Mouse (Mus musculus): ENCODE data around the gene Ifnlr1. TPM values are rescaled to one million over a fixed set of nuclear protein-coding genes. Genes with fewer than 3 reads are reported as not detected.
A peak's percentile ranks its signal among the peaks of the same experiment; 100 is the strongest.

Ifnlr1 gene
- total RNA-seq, 1 experiment, result 3.3 TPM

DNA sequence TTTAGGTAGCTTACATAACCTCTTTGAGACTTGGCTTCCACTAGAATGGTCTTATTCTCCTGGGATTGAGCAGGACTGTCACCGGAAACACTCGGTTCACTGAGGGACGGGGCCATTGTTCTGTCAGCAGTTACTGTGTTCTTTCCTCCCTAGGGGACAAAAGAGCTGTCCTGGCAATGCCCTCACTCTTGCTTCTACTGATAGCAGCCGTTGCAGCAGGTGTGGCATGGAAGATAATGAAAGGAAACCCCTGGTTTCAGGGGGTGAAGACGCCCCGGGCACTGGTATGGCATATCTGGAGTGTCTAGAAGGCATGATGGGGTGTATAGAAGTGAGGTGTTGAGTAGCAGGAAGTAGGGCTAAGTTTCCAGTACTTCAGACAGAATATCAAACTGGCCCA lies 17.9 kb downstream of the Ifnlr1 start:
- H3K27ac ChIP-seq (ENCODE audit: insufficient read depth, low read depth, low read length, poor library complexity, severe bottlenecking), result no peak overlapping the region
- in situ Hi-C loops (cut with MboI; ENCODE audit: low sequenced_read_pairs in 2 of 2, unreplicated experiment in 2 of 2), result no loop called here
- TF ChIP-seq HCFC1 (IDR thresholded peaks at IDR 0.05; ENCODE audit: borderline replicate concordance, insufficient read depth, low read length), result no peak
- no peak for TF ChIP-seq MAFK (IDR thresholded peaks at IDR 0.05; ENCODE audit: insufficient read depth, low read depth, low read length)
- TF ChIP-seq ZC3H11A (IDR thresholded peaks at IDR 0.05; ENCODE audit: borderline replicate concordance, low read depth, low read length), result no peak
- no peak for TF ChIP-seq ZNF384 (IDR thresholded peaks at IDR 0.05; ENCODE audit: low read depth, low read length)
- TF ChIP-seq CHD2 (IDR thresholded peaks at IDR 0.05; ENCODE audit: low read depth, low read length), result no peak

GRCm38 (mm10) chr4:135706045-135706444 lies 20.0 kb downstream of the Ifnlr1 start:
- H3K9me3 ChIP-seq (ENCODE audit: control insufficient read depth, insufficient read depth, low read depth, low read length), result no peaks in the 10 kb centered on the region
- in situ Hi-C loops (cut with MboI; ENCODE audit: low sequenced_read_pairs in 2 of 2, unreplicated experiment in 2 of 2), result no loop called here
- no peak overlapping the region for H3K27ac ChIP-seq (ENCODE audit: insufficient read depth, low read depth, low read length, poor library complexity, severe bottlenecking)
- no peak overlapping the region for H3K4me3 ChIP-seq (ENCODE audit: insufficient read depth in 1 of 2, low read depth in 1 of 2, low read length in 2 of 2, poor library complexity in 1 of 2, severe bottlenecking in 1 of 2)
- H3K4me1 ChIP-seq (ENCODE audit: control insufficient read depth in 2 of 2, insufficient read depth in 2 of 2, low read length in 2 of 2, poor library complexity in 1 of 2), result peaks cover 0 to 3% of the 10 kb centered on the region in 2 experiments; a peak in 1 of 4 replicates
- TF ChIP-seq ZC3H11A (IDR thresholded peaks at IDR 0.05; ENCODE audit: borderline replicate concordance, low read depth, low read length), result no peak
- no peak for TF ChIP-seq CHD2 (IDR thresholded peaks at IDR 0.05; ENCODE audit: low read depth, low read length)
- no peak for TF ChIP-seq MAFK (IDR thresholded peaks at IDR 0.05; ENCODE audit: insufficient read depth, low read depth, low read length)
- no peak for TF ChIP-seq ZNF384 (IDR thresholded peaks at IDR 0.05; ENCODE audit: low read depth, low read length)
- TF ChIP-seq HCFC1 (IDR thresholded peaks at IDR 0.05; ENCODE audit: borderline replicate concordance, insufficient read depth, low read length), result no peak
- no peak overlapping the region for H3K9ac ChIP-seq (ENCODE audit: insufficient read depth, low read depth, low read length, poor library complexity, severe bottlenecking)
- DNase-seq (ENCODE audit: low read depth, low spot score), result no peak
- peaks cover 2% of the 10 kb centered on the region; the same call in 1 of the 2 replicates for H3K36me3 ChIP-seq (ENCODE audit: control insufficient read depth, insufficient read depth, low read length, poor library complexity, severe bottlenecking)

More for the DNA sequence above, 17.9 kb downstream of the Ifnlr1 start:
- Histone ChIP-seq H3K36me3 (ENCODE audit: control insufficient read depth, insufficient read depth, low read length, poor library complexity, severe bottlenecking) (peaks cover 2% of the 10 kb centered on the region; the same call in 1 of the 2 replicates), H3K9me3 (ENCODE audit: control insufficient read depth, insufficient read depth, low read depth, low read length) (no peaks in the 10 kb centered on the region), H3K4me1 (ENCODE audit: control insufficient read depth in 2 of 2, insufficient read depth in 2 of 2, low read length in 2 of 2, poor library complexity in 1 of 2) (peaks cover 0 to 3% of the 10 kb centered on the region in 2 experiments; a peak in 1 of 4 replicates), H3K9ac (ENCODE audit: insufficient read depth, low read depth, low read length, poor library complexity, severe bottlenecking) (no peak overlapping the region), H3K4me3 (ENCODE audit: insufficient read depth in 1 of 2, low read depth in 1 of 2, low read length in 2 of 2, poor library complexity in 1 of 2, severe bottlenecking in 1 of 2) (no peak overlapping the region)
- DNase-seq (ENCODE audit: low read depth, low spot score), result no peak

DNA sequence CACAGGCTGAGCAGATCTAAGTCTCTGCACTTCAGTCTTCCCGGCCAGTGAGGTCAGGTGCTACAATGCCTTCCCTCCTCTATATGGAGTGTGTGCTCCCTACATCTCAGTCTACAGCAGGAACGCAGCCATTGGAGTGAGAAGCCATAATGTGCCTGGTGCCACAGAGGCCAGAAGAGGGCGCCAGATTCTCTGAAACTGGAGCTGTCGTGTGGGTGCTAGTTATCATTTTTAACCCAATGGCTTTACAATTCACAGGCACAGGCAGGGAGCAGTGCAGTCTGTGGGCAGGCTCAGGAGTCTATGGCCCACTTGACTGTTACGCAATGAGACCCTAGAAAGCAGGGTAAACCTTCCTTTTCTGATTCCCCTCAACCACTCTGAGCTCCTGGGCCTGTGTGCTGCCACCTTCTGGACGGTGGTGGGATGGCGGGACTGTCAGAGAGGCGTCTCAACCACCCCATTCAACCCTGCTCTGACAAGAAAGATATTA lies 23.0 kb downstream of the Ifnlr1 start:
- peak overlapping the region; percentile 23; the same call in 1 of the 2 replicates for H3K9ac ChIP-seq (ENCODE audit: insufficient read depth, low read depth, low read length, poor library complexity, severe bottlenecking)
- TF ChIP-seq ZNF384 (IDR thresholded peaks at IDR 0.05; ENCODE audit: low read depth, low read length), result no peak
- TF ChIP-seq ZC3H11A (IDR thresholded peaks at IDR 0.05; ENCODE audit: borderline replicate concordance, low read depth, low read length), result no peak
- no peak for TF ChIP-seq HCFC1 (IDR thresholded peaks at IDR 0.05; ENCODE audit: borderline replicate concordance, insufficient read depth, low read length)
- TF ChIP-seq CHD2 (IDR thresholded peaks at IDR 0.05; ENCODE audit: low read depth, low read length), result no peak
- no peak for TF ChIP-seq MAFK (IDR thresholded peaks at IDR 0.05; ENCODE audit: insufficient read depth, low read depth, low read length)
- no peaks in the 10 kb centered on the region; the same call in 1 of the 2 replicates for H3K36me3 ChIP-seq (ENCODE audit: control insufficient read depth, insufficient read depth, low read length, poor library complexity, severe bottlenecking)
- DNase-seq (ENCODE audit: low read depth, low spot score), result peak; percentile 80
- H3K4me3 ChIP-seq (ENCODE audit: insufficient read depth in 1 of 2, low read depth in 1 of 2, low read length in 2 of 2, poor library complexity in 1 of 2, severe bottlenecking in 1 of 2), result peak overlapping the region in 1 of 2 experiments; percentile 44; a peak in 1 of 4 replicates
- no peak overlapping the region for H3K27ac ChIP-seq (ENCODE audit: insufficient read depth, low read depth, low read length, poor library complexity, severe bottlenecking)
- in situ Hi-C loops (cut with MboI; ENCODE audit: low sequenced_read_pairs in 2 of 2, unreplicated experiment in 2 of 2), result no loop called here
- peaks cover 0 to 3% of the 10 kb centered on the region in 2 experiments; a peak in 1 of 4 replicates for H3K4me1 ChIP-seq (ENCODE audit: control insufficient read depth in 2 of 2, insufficient read depth in 2 of 2, low read length in 2 of 2, poor library complexity in 1 of 2)
- no peaks in the 10 kb centered on the region for H3K9me3 ChIP-seq (ENCODE audit: control insufficient read depth, insufficient read depth, low read depth, low read length)

- Histone ChIP-seq H3K27ac (ENCODE audit: insufficient read depth, low read depth, low read length, poor library complexity, severe bottlenecking) (no peak overlapping the region), H3K9ac (ENCODE audit: insufficient read depth, low read depth, low read length, poor library complexity, severe bottlenecking) (no peak overlapping the region), H3K4me1 (ENCODE audit: control insufficient read depth in 2 of 2, insufficient read depth in 2 of 2, low read length in 2 of 2, poor library complexity in 1 of 2) (peaks cover 0 to 3% of the 10 kb centered on the region in 2 experiments; a peak in 1 of 4 replicates), H3K9me3 (ENCODE audit: control insufficient read depth, insufficient read depth, low read depth, low read length) (no peaks in the 10 kb centered on the region), H3K4me3 (ENCODE audit: insufficient read depth in 1 of 2, low read depth in 1 of 2, low read length in 2 of 2, poor library complexity in 1 of 2, severe bottlenecking in 1 of 2) (no peak overlapping the region), H3K36me3 (ENCODE audit: control insufficient read depth, insufficient read depth, low read length, poor library complexity, severe bottlenecking) (no peaks in the 10 kb centered on the region; the same call in 1 of the 2 replicates)
- DNase-seq (ENCODE audit: low read depth, low spot score), result no peak
- TF ChIP-seq ZNF384 (IDR thresholded peaks at IDR 0.05; ENCODE audit: low read depth, low read length), result no peak
- no peak for TF ChIP-seq HCFC1 (IDR thresholded peaks at IDR 0.05; ENCODE audit: borderline replicate concordance, insufficient read depth, low read length)
- TF ChIP-seq MAFK (IDR thresholded peaks at IDR 0.05; ENCODE audit: insufficient read depth, low read depth, low read length), result no peak
- no peak for TF ChIP-seq CHD2 (IDR thresholded peaks at IDR 0.05; ENCODE audit: low read depth, low read length)
- no peak for TF ChIP-seq ZC3H11A (IDR thresholded peaks at IDR 0.05; ENCODE audit: borderline replicate concordance, low read depth, low read length)
- in situ Hi-C loops (cut with MboI; ENCODE audit: low sequenced_read_pairs in 2 of 2, unreplicated experiment in 2 of 2), result no loop called here
These were observed 23.5 kb downstream of the Ifnlr1 start for GRCm38 (mm10) chr4:135709621-135710020.
